Mouse (Mus musculus) midbrain, postnatal 0 days (tissue): ENCODE data around the gene Tmeff2. TPM values are rescaled to one million over a fixed set of nuclear protein-coding genes. Genes with fewer than 3 reads are reported as not detected.

ENCODE experiments used
- ATAC-seq: fragments of 200-750 bp; cut with Nextera tagmentation; 2 replicates; pipeline ENCODE4 v1.8.0; 2017; ENCODE audit warnings: moderate number of reproducible peaks, mild to moderate bottlenecking, moderate TSS enrichment, moderate library complexity; ENCODE audit not compliant: low FRiP score
- DNase-seq: peaks from one replicate; pipeline ENCODE4 v3.0.0-alpha.2; 2015; ENCODE audit warnings: low spot score
- H3K27ac ChIP-seq: fragments of 300-500 bp; sonication (generic); 2 replicates; pipeline ENCODE4 v1.5.1; 2014; ENCODE audit warnings: low read depth, mild to moderate bottlenecking, low read length, mixed read lengths
- H3K27me3 ChIP-seq: fragments of 300-500 bp; sonication (generic); 2 replicates; pipeline ENCODE4 v1.6.1; 2014; ENCODE audit warnings: low read length, control low read depth, mixed read lengths; ENCODE audit not compliant: insufficient read depth
- H3K36me3 ChIP-seq: fragments of 300-500 bp; sonication (generic); 2 replicates; pipeline ENCODE4 v1.6.1; 2014; ENCODE audit warnings: low read length, control low read depth, mixed read lengths; ENCODE audit not compliant: insufficient read depth
- H3K4me1 ChIP-seq: fragments of 300-500 bp; sonication (generic); 2 replicates; pipeline ENCODE4 v1.6.1; 2014; ENCODE audit warnings: mild to moderate bottlenecking, control low read depth, antibody characterized with exemption, low read length, mixed read lengths; ENCODE audit not compliant: insufficient read depth
- H3K4me2 ChIP-seq: fragments of 300-500 bp; sonication (generic); 2 replicates; pipeline ENCODE4 v1.6.1; 2014; ENCODE audit warnings: low read depth, mild to moderate bottlenecking, low read length, mixed read lengths; ENCODE audit not compliant: poor library complexity, severe bottlenecking
- H3K4me3 ChIP-seq: fragments of 300-500 bp; sonication (generic); 2 replicates; pipeline ENCODE4 v1.5.1; 2014; ENCODE audit warnings: low read depth, mild to moderate bottlenecking, low read length, moderate library complexity
- H3K9ac ChIP-seq: fragments of 300-500 bp; sonication (generic); replicated peaks from 2 replicates; pipeline ENCODE4 v1.6.1; 2014; ENCODE audit warnings: mild to moderate bottlenecking, low read length, moderate library complexity, mixed read lengths; ENCODE audit not compliant: poor library complexity, severe bottlenecking
- H3K9me3 ChIP-seq: fragments of 300-500 bp; sonication (generic); 2 replicates; pipeline ENCODE4 v1.6.1; 2016; ENCODE audit warnings: low read length, control low read depth
- CTCF ChIP-seq: IDR thresholded peaks from 2 replicates; pipeline ENCODE4 v1.5.1; 2016; ENCODE audit warnings: antibody characterized with exemption, mild to moderate bottlenecking
- WGBS: fragments of 180-500 bp; shearing (Covaris S2); extraction: QIAGEN DNeasy Blood & Tissue Kit; methylation state at CpG from one replicate; pipeline ENCODE4 v1.1.7; 2014; 5-methylcytosine and 5-hydroxymethylcytosine counted together
- microRNA-seq: library from miRNA; unstranded; fragments of <30 nt; microRNA quantifications from one replicate; pipeline ENCODE4, GENCODE M21; 2016; ENCODE audit warnings: borderline number of aligned reads
- polyA plus RNA-seq: library from polyadenylated mRNA; unstranded; fragments of >200 nt; fragmentation: Nextera tagmentation; extraction: Ambion mirVana; gene quantifications from 2 replicates; pipeline ENCODE4 v1.2.1, GENCODE M21; 2015
- total RNA-seq: library from RNA; depleted of rRNA; stranded (reverse); fragments of >200 nt; gene quantifications from 2 replicates; pipeline ENCODE4 v1.2.3, GENCODE M21; 2014

Tmeff2 gene
- total and polyA plus RNA-seq, 2 experiments from 2014 or later: 49.3 to 80.1 TPM

- Histone ChIP-seq H3K27me3 (no peaks in the 10 kb centered on the region), H3K4me2 (no peak overlapping the region), H3K9me3 (no peaks in the 10 kb centered on the region), H3K9ac (no peak overlapping the region), H3K36me3 (no peaks in the 10 kb centered on the region), H3K27ac (no peak overlapping the region), H3K4me1 (peaks cover 6% of the 10 kb centered on the region; the same call in 1 of the 2 replicates), H3K4me3 (no peak overlapping the region)
- TF ChIP-seq CTCF: no peak
- WGBS: 71% methylated on average over 3 of the region's 3 CpGs
- DNase-seq (no peak), ATAC-seq (peak; percentile 31; the same call in 1 of the 2 replicates)
Observed at GRCm38 (mm10) chr1:51215631-51216030, 315.2 kb downstream of the Tmeff2 start.

- Histone ChIP-seq H3K9ac (no peak overlapping the region), H3K36me3 (no peaks in the 10 kb centered on the region), H3K4me1 (peaks cover 6% of the 10 kb centered on the region; the same call in 1 of the 2 replicates), H3K27ac (no peak overlapping the region), H3K4me2 (no peak overlapping the region), H3K4me3 (no peak overlapping the region), H3K27me3 (no peaks in the 10 kb centered on the region), H3K9me3 (no peaks in the 10 kb centered on the region)
- TF ChIP-seq CTCF: no peak
- ATAC-seq (peak; percentile 71), DNase-seq (peak; percentile 73)
- 45% methylated on average over 5 of the region's 5 CpGs for WGBS
Observed at GRCm38 (mm10) chr1:51216292-51217050, 316.0 kb downstream of the Tmeff2 start.

- DNase-seq (no peak), ATAC-seq (no peak)
- H3K4me1 ChIP-seq: peaks cover 6% of the 10 kb centered on the region; the same call in 1 of the 2 replicates
- H3K27ac ChIP-seq: no peak overlapping the region
- 67% methylated on average over 7 of the region's 7 CpGs for WGBS
- no peak overlapping the region for H3K9ac ChIP-seq
- H3K9me3 ChIP-seq: no peaks in the 10 kb centered on the region
- TF ChIP-seq CTCF: no peak
- H3K27me3 ChIP-seq: no peaks in the 10 kb centered on the region
- no peak overlapping the region for H3K4me3 ChIP-seq
- no peak overlapping the region for H3K4me2 ChIP-seq
- H3K36me3 ChIP-seq: no peaks in the 10 kb centered on the region
Observed at GRCm38 (mm10) chr1:51217227-51217626, 316.8 kb downstream of the Tmeff2 start.

GRCm38 (mm10) chr1:51225156-51225555, 324.7 kb downstream of the Tmeff2 start:
- DNase-seq (no peak), ATAC-seq (no peak)
- 85% methylated on average over 7 of the region's 7 CpGs for whole genome bisulfite sequencing
- Histone ChIP-seq H3K9ac (no peak overlapping the region), H3K4me1 (no peaks in the 10 kb centered on the region), H3K27ac (no peak overlapping the region), H3K4me2 (no peak overlapping the region), H3K9me3 (no peaks in the 10 kb centered on the region), H3K27me3 (no peaks in the 10 kb centered on the region), H3K36me3 (no peaks in the 10 kb centered on the region), H3K4me3 (no peak overlapping the region)
- TF ChIP-seq CTCF: no peak

Small RNAs within 50 kb of the gene (microRNA-seq; reads per million reads assigned to microRNA genes)
- gene Gm25736: not detected
